In the genomic region with DNA sequence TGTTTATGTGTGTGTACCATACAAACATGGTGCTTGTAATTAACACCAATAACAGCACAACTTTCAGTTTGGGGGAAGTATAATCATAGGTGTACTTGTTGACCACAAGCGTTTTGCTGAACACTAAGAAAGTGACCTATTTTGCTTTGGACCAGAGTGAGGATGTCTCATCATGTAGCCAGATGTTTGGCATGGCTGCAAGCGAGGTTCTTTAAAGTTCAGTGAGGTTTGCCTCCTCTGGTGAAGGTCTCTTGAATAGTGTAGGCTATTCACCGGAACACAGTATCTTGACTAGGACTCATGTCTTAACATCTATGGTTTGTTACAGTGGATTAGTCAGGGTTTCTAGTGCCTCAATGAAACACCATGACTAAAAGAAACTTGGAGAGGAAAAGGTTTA, we compare ENCODE assay signal across 21 mouse cellular contexts.
DNase-seq lines count a peak whose midpoint lies in the region; ATAC-seq lines count a peak whose summit lies in the region.
"Had no signal": no experiment of that assay in that cellular context is flagged by ENCODE, and none has a peak within 500 bp of the region (broad histone marks: within the 10 kb centered on the region; RNA-seq: fewer than 3 reads in every experiment).

No protein-coding gene starts in this region.

- intact Hi-C loops in gastrocnemius, postnatal 36 days (cut with DNase I), result no loop called here
- intact Hi-C loops in heart, postnatal 14 days (cut with DNase I), result no loop called here

- no peak for ATAC-seq in limb, embryonic 15.5 days (ENCODE audit: insufficient number of reproducible peaks, low FRiP score, low TSS enrichment, low read depth)
- ATAC-seq: forebrain, embryonic 14.5 days; intestine, embryonic 16.5 days had no signal

- no peak overlapping the region for H3K9ac ChIP-seq in limb, embryonic 15.5 days
- H3K9ac ChIP-seq: embryonic facial prominence, embryonic 12.5 days; hindbrain, embryonic 14.5 days; kidney, embryonic 15.5 days had no signal

- no peaks in the 10 kb centered on the region for H3K9me3 ChIP-seq in limb, embryonic 15.5 days
- no peaks in the 10 kb centered on the region for H3K9me3 ChIP-seq in limb, embryonic 10.5 days (replicated peaks)
- H3K9me3 ChIP-seq: embryonic facial prominence, embryonic 12.5 days; heart, embryonic 10.5 days; hindbrain, embryonic 10.5 days; kidney, embryonic 15.5 days had no signal

- no peaks in the 10 kb centered on the region for H3K36me3 ChIP-seq in limb, embryonic 15.5 days
- H3K36me3 ChIP-seq in limb, embryonic 10.5 days, result no peaks in the 10 kb centered on the region
- H3K36me3 ChIP-seq: embryonic facial prominence, embryonic 12.5 days; heart, embryonic 10.5 days; hindbrain, embryonic 10.5 days; kidney, embryonic 15.5 days had no signal

- H3K27me3 ChIP-seq in limb, embryonic 15.5 days, result no peaks in the 10 kb centered on the region
- H3K27me3 ChIP-seq in limb, embryonic 10.5 days (ENCODE audit: low read depth, poor library complexity, severe bottlenecking), result no peaks in the 10 kb centered on the region
- H3K27me3 ChIP-seq: embryonic facial prominence, embryonic 12.5 days; kidney, embryonic 15.5 days had no signal

- peak overlapping the region; percentile 5 for H3K27ac ChIP-seq in limb, embryonic 15.5 days
- no peak overlapping the region for H3K27ac ChIP-seq in limb, embryonic 10.5 days
- H3K27ac ChIP-seq: heart, embryonic 10.5 days; hindbrain, embryonic 10.5 days; hindbrain, embryonic 14.5 days; kidney, embryonic 15.5 days had no signal

- H3K4me1 ChIP-seq in limb, embryonic 15.5 days, result 0 out of 2 replicates have a peak, but pooled peaks cover 5% of the 10 kb centered on the region
- no peaks in the 10 kb centered on the region for H3K4me1 ChIP-seq in limb, embryonic 10.5 days
- H3K4me1 ChIP-seq: embryonic facial prominence, embryonic 12.5 days; heart, embryonic 10.5 days; hindbrain, embryonic 10.5 days; kidney, embryonic 15.5 days had no signal

- peak; percentile 44 for DNase-seq in gastrocnemius, adult 18-20 months (ENCODE audit: low spot score)
- no peak for DNase-seq in gastrocnemius, postnatal 36 days
- peak; percentile 86 for DNase-seq in heart, adult 11 months
- DNase-seq in heart, postnatal 14 days, result no peak
- DNase-seq in limb, embryonic 10.5 days (ENCODE audit: low spot score), result no peak
- peak; percentile 57 for DNase-seq in NIH3T3 (ENCODE audit: low read depth)
- no peak for DNase-seq in urinary bladder, postnatal 4 days (ENCODE audit: low spot score in 2 of 2)
- DNase-seq: adrenal gland, adult 8-10 months; adrenal gland, postnatal 36 days; cerebellum, adult 2 months; cerebellum, postnatal 14 days; embryo, embryonic 11 days; kidney, adult 2 months had no signal

- WGBS in limb, embryonic 15.5 days, result 75% methylated on average over 3 of the region's 3 CpGs
- whole genome bisulfite sequencing in limb, embryonic 10.5 days, result 90% methylated on average over 3 of the region's 3 CpGs

- no peak overlapping the region for H3K4me2 ChIP-seq in limb, embryonic 15.5 days
- H3K4me2 ChIP-seq: embryonic facial prominence, embryonic 12.5 days; hindbrain, embryonic 14.5 days; kidney, embryonic 15.5 days had no signal

- no peak overlapping the region for H3K4me3 ChIP-seq in limb, embryonic 15.5 days
- no peak overlapping the region for H3K4me3 ChIP-seq in limb, embryonic 10.5 days
- H3K4me3 ChIP-seq: embryonic facial prominence, embryonic 12.5 days; heart, embryonic 10.5 days; hindbrain, embryonic 10.5 days; kidney, embryonic 15.5 days had no signal

Comparison
In these comparisons a context has a peak if more than half of its experiments do, and no peak if none do; other contexts are left out.
1. DNase-seq: peak in gastrocnemius, adult 18-20 months (single experiment), heart, adult 11 months (single experiment) and NIH3T3 (single experiment); none in gastrocnemius, postnatal 36 days (0 of 2), heart, postnatal 14 days (0 of 2), limb, embryonic 10.5 days (single experiment) and urinary bladder, postnatal 4 days (0 of 2).